In genomic region chr2:33130141-33130525, GRCm38 (mm10) we compare ENCODE assay signal across 8 mouse cellular contexts. TPM values are rescaled to one million over a fixed set of nuclear protein-coding genes. Genes with fewer than 3 reads are reported as not detected.
A peak's percentile ranks its signal among the peaks of the same experiment; 100 is the strongest.
DNase-seq lines count a peak whose midpoint lies in the region; ATAC-seq and TF ChIP-seq lines count a peak whose summit lies in the region.

No protein-coding gene starts in this region.

- DNase-seq in heart, adult 8-10 months (ENCODE audit: low spot score) = peak; percentile 24
- DNase-seq in heart, adult 9 months (ENCODE audit: low spot score in 2 of 2) = no peak
- no peak for DNase-seq in CH12.LX (ENCODE audit: extremely low read depth)
- no peak for DNase-seq in spleen, postnatal 4 days (ENCODE audit: low spot score in 2 of 2)

- H3K4me3 ChIP-seq in CH12.LX (replicated peaks in 1 of 3; ENCODE audit: low read depth in 2 of 3, low read length in 2 of 3, poor library complexity in 1 of 3) = peak overlapping the region; percentile 18 to 71 (median 57)
- H3K4me3 ChIP-seq in embryonic facial prominence, embryonic 13.5 days = peak overlapping the region; percentile 75
- peak overlapping the region; percentile 71 for H3K4me3 ChIP-seq in limb, embryonic 13.5 days
- peak overlapping the region; percentile 82 for H3K4me3 ChIP-seq in stomach, embryonic 16.5 days (replicated peaks; ENCODE audit: low read length)

- TF ChIP-seq CTCF in CH12.LX (conservative IDR thresholded peaks at IDR 0.05 in 1 of 2, IDR thresholded peaks at IDR 0.05 in 1 of 2; ENCODE audit: low read depth in 2 of 2, low read length in 2 of 2) = no peak

- 0 out of 2 replicates have a peak overlapping the region, but pooled peaks have one; percentile 39 for H3K9ac ChIP-seq in CH12.LX (ENCODE audit: insufficient read depth, low read depth)
- peak overlapping the region; percentile 84 for H3K9ac ChIP-seq in embryonic facial prominence, embryonic 13.5 days
- peak overlapping the region; percentile 83 for H3K9ac ChIP-seq in limb, embryonic 13.5 days
- H3K9ac ChIP-seq in stomach, embryonic 16.5 days (ENCODE audit: low read length) = peak overlapping the region; percentile 82

- peaks cover 46% of the 10 kb centered on the region for H3K27me3 ChIP-seq in CH12.LX (replicated peaks)
- H3K27me3 ChIP-seq in embryonic facial prominence, embryonic 13.5 days = peaks cover 40% of the 10 kb centered on the region
- peaks cover 43% of the 10 kb centered on the region for H3K27me3 ChIP-seq in limb, embryonic 13.5 days
- H3K27me3 ChIP-seq in stomach, embryonic 16.5 days (ENCODE audit: control insufficient read depth, insufficient read depth, low read length) = no peaks in the 10 kb centered on the region

- peaks cover 3 to 19% of the 10 kb centered on the region in 2 experiments; a peak in 3 of 4 replicates for H3K4me1 ChIP-seq in CH12.LX (ENCODE audit: control insufficient read depth in 1 of 2, insufficient read depth in 2 of 2)
- peaks cover 20% of the 10 kb centered on the region for H3K4me1 ChIP-seq in embryonic facial prominence, embryonic 13.5 days
- H3K4me1 ChIP-seq in limb, embryonic 13.5 days = peaks cover 16% of the 10 kb centered on the region
- H3K4me1 ChIP-seq in stomach, embryonic 16.5 days (ENCODE audit: control insufficient read depth, insufficient read depth, low read length) = peaks cover 7% of the 10 kb centered on the region

- dilution Hi-C loops in CH12.LX (cut with MboI; ENCODE audit: extremely low pct_ligation_motif_present, extremely low pct_unique_long_range_greater_than_20kb, low sequenced_read_pairs) = no loop called here

- no peak for TF ChIP-seq POLR2A in CH12.LX (IDR thresholded peaks at IDR 0.05; ENCODE audit: low read depth, low read length)

- H3K79me2 ChIP-seq in CH12.LX (replicated peaks; ENCODE audit: control insufficient read depth, extremely low read depth, insufficient read depth, poor library complexity, severe bottlenecking) = no peaks in the 10 kb centered on the region

- under 1% methylated on average over 33 of the region's 33 CpGs for WGBS in embryonic facial prominence, embryonic 13.5 days
- WGBS in limb, embryonic 13.5 days = under 1% methylated on average over 33 of the region's 33 CpGs
- WGBS in stomach, embryonic 16.5 days = 0% methylated on average over 33 of the region's 33 CpGs

- peak overlapping the region; percentile 76 for H3K4me2 ChIP-seq in CH12.LX (ENCODE audit: insufficient read depth, low read depth, poor library complexity, severe bottlenecking)
- peak overlapping the region; percentile 99 for H3K4me2 ChIP-seq in embryonic facial prominence, embryonic 13.5 days
- peak overlapping the region; percentile 98 for H3K4me2 ChIP-seq in limb, embryonic 13.5 days (replicated peaks)
- H3K4me2 ChIP-seq in stomach, embryonic 16.5 days (ENCODE audit: low read depth, low read length) = peak overlapping the region; percentile 100

- in situ Hi-C loops in CH12.LX (cut with MboI; ENCODE audit: low pct_ligation_motif_present, low pct_unique_long_range_greater_than_20kb, low sequenced_read_pairs) = no loop called here

- no peak for TF ChIP-seq RAD21 in CH12.LX (IDR thresholded peaks at IDR 0.05; ENCODE audit: low read depth, low read length)

- peak; percentile 35; the same call in 1 of the 2 replicates for ATAC-seq in embryonic facial prominence, embryonic 13.5 days (ENCODE audit: insufficient number of reproducible peaks, insufficient read depth, low FRiP score, low TSS enrichment, low read depth)
- no peak; the same call in 1 of the 2 replicates for ATAC-seq in limb, embryonic 13.5 days (ENCODE audit: low FRiP score, low read depth)
- no peak; the same call in 1 of the 2 replicates for ATAC-seq in stomach, embryonic 16.5 days (ENCODE audit: insufficient read depth, low FRiP score)
- no peak for ATAC-seq in granulocyte monocyte progenitor cell, adult 5-6 weeks (replicated peaks; ENCODE audit: poor library complexity, severe bottlenecking)

- H3K27ac ChIP-seq in CH12.LX (ENCODE audit: insufficient read depth, low read depth) = no peak overlapping the region
- H3K27ac ChIP-seq in embryonic facial prominence, embryonic 13.5 days = peak overlapping the region; percentile 33; the same call in 1 of the 2 replicates
- H3K27ac ChIP-seq in limb, embryonic 13.5 days = no peak overlapping the region
- H3K27ac ChIP-seq in stomach, embryonic 16.5 days (ENCODE audit: low read length) = peak overlapping the region; percentile 48

- no peak for TF ChIP-seq EP300 in CH12.LX (IDR thresholded peaks at IDR 0.05; ENCODE audit: low read length)

- H3K9me3 ChIP-seq in CH12.LX (replicated peaks; ENCODE audit: low read length) = no peaks in the 10 kb centered on the region
- H3K9me3 ChIP-seq in embryonic facial prominence, embryonic 13.5 days = no peaks in the 10 kb centered on the region
- no peaks in the 10 kb centered on the region for H3K9me3 ChIP-seq in limb, embryonic 13.5 days
- no peaks in the 10 kb centered on the region for H3K9me3 ChIP-seq in stomach, embryonic 16.5 days (replicated peaks; ENCODE audit: control insufficient read depth, low read length)

- H3K36me3 ChIP-seq in CH12.LX (replicated peaks in 1 of 2; ENCODE audit: control insufficient read depth in 1 of 2, insufficient read depth in 1 of 2, low read length in 1 of 2) = no peaks in the 10 kb centered on the region
- H3K36me3 ChIP-seq in embryonic facial prominence, embryonic 13.5 days = no peaks in the 10 kb centered on the region
- no peaks in the 10 kb centered on the region for H3K36me3 ChIP-seq in limb, embryonic 13.5 days
- no peaks in the 10 kb centered on the region for H3K36me3 ChIP-seq in stomach, embryonic 16.5 days (ENCODE audit: control insufficient read depth, insufficient read depth, low read length)

TF ChIP-seq in CH12.LX, 34 proteins besides CTCF, POLR2A, EP300 and RAD21:
- TF ChIP-seq NRF1 (IDR thresholded peaks at IDR 0.05; ENCODE audit: low read depth, low read length) (no peak), POLR2AphosphoS2 (IDR thresholded peaks at IDR 0.05; ENCODE audit: low read depth, low read length) (no peak), USF2 (conservative IDR thresholded peaks at IDR 0.05; ENCODE audit: low read depth, low read length) (no peak), SIN3A (IDR thresholded peaks at IDR 0.05; ENCODE audit: low read length) (no peak), ZNF384 (IDR thresholded peaks at IDR 0.05; ENCODE audit: low read depth, low read length) (no peak), MXI1 (IDR thresholded peaks at IDR 0.05; ENCODE audit: low read depth, low read length) (no peak), HCFC1 (IDR thresholded peaks at IDR 0.05; ENCODE audit: low read depth, low read length) (no peak), E2F4 (IDR thresholded peaks at IDR 0.05; ENCODE audit: insufficient replicate concordance, low read depth, low read length) (no peak), TBP (conservative IDR thresholded peaks at IDR 0.05; ENCODE audit: low read depth, low read length) (no peak), MEF2A (IDR thresholded peaks at IDR 0.05; ENCODE audit: borderline replicate concordance, low read depth, low read length) (no peak), ZMIZ1 (IDR thresholded peaks at IDR 0.05; ENCODE audit: low read depth, low read length) (no peak), TCF12 (IDR thresholded peaks at IDR 0.05; ENCODE audit: low read depth, low read length) (no peak), IRF4 (IDR thresholded peaks at IDR 0.05; ENCODE audit: low read depth, low read length) (no peak)

RNA-seq across cellular contexts. Expression of gene Garnl3, which starts 1.3 kb away (rescaled TPM):
- 1 to 10 TPM; 2.6 to 6.7 (median 3.5) TPM for total RNA-seq in heart, adult 8-10 months (2022)
- total RNA-seq in CH12.LX (2012; rRNA removed) (0.08 and 0.25 TPM in 2 replicates), CH12.LX (2014; rRNA removed) (0.49 TPM in 1 of 2 replicates, not detected in the other)
- polyA plus RNA-seq in CH12.LX (2012; ENCODE audit: insufficient read length, low read depth) = 0.16 and 0.19 TPM in 2 replicates
- 11.2 and 13.5 TPM in 2 replicates for polyA plus RNA-seq in embryonic facial prominence, embryonic 13.5 days (2015; fragmentation: Nextera tagmentation; extraction: Ambion mirVana)
- polyA plus RNA-seq in limb, embryonic 13.5 days (2015; fragmentation: Nextera tagmentation; extraction: Ambion mirVana) = 13.4 and 13.8 TPM in 2 replicates
- 14.1 and 16.6 TPM in 2 replicates for polyA plus RNA-seq in stomach, embryonic 16.5 days (2015; fragmentation: Nextera tagmentation; extraction: Ambion mirVana)
- not detected in 2 replicates for total RNA-seq in granulocyte monocyte progenitor cell, adult 5-6 weeks (2014; fragmentation: Nextera tagmentation)
- total RNA-seq in granulocyte monocyte progenitor cell, adult 5-6 weeks (2017) = 0.13 TPM in 1 of 2 replicates, not detected in the other

Comparison
In these comparisons a context has a peak if more than half of its experiments do, and no peak if none do; other contexts are left out.
1. H3K27ac ChIP-seq: peak in embryonic facial prominence, embryonic 13.5 days (single experiment) and stomach, embryonic 16.5 days (single experiment); none in CH12.LX (single experiment) and limb, embryonic 13.5 days (single experiment).
2. RNA of gene Garnl3, which starts 1.3 kb away (polyA plus RNA-seq): 14.1 to 16.6 TPM in stomach, embryonic 16.5 days, 13.4 to 13.8 TPM in limb, embryonic 13.5 days and 11.2 to 13.5 TPM in embryonic facial prominence, embryonic 13.5 days; 0.16 to 0.19 TPM in CH12.LX; every median in the first group is over 10 times any median in the second.
3. Peak in every context shown above with its lines, with median percentiles within 50 percentile points of each other: H3K4me2 ChIP-seq, H3K4me3 ChIP-seq and H3K9ac ChIP-seq.